Mouse (Mus musculus): ENCODE measurements around the gene Cdh13. TPM values are rescaled to one million over a fixed set of nuclear protein-coding genes. Genes with fewer than 3 reads are reported as not detected.

Cdh13 gene
- polyA plus RNA-seq, 1 experiment from 2014 or later = 14.4 TPM

DNA sequence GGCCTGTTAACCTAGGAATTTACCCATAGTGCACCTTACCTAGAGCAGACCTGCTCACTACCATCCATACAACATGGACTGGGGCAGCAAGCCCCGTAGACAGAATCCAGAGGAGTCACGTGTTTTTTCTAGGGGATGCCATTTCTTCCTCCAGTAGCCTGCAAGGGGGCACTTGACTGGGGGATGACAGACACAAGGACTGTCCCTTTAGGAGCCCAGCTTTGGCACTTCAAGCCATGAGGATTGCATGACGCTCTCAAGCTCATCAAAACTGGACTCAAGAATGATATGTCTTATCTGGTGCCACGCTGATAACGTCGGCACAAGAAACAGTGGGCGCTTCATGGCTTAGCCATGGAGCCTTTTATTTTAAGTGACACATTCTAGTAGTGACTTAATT lies 31.4 kb downstream of the Cdh13 start:
- Histone ChIP-seq H3K27me3 (ENCODE audit: insufficient read depth, poor library complexity, severe bottlenecking) (peaks cover 40% of the 10 kb centered on the region), H3K4me3 (no peak overlapping the region), H3K4me1 (peaks cover 13% of the 10 kb centered on the region; the same call in 1 of the 2 replicates), H3K27ac (0 out of 2 replicates have a peak overlapping the region, but pooled peaks have one; percentile 32), H3K9me3 (no peaks in the 10 kb centered on the region), H3K36me3 (no peaks in the 10 kb centered on the region)
- WGBS = 40% methylated on average over 7 of the region's 7 CpGs
- peak; percentile 79 for DNase-seq (ENCODE audit: low spot score)

DNA sequence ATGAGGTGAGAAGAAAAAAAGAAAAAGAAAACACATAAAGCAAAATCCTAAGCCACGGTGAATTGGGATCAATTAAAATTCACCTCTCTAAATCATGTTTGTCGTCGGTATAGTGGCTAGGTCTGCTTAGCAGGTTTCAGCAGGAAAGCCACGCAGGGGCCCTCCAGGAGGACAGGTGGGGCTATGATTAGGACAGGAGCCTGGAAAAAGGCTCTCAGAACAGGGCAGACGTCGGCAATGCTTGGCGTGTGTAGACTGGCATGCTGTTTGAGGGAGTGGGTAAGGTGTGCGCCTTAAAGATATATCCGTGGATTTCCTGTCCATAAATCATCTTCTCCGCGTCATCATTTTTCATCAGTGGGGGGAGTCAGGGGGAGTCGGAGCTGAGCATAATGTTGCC lies 32.9 kb downstream of the Cdh13 start:
- Histone ChIP-seq H3K36me3 (no peaks in the 10 kb centered on the region), H3K4me1 (peaks cover 13% of the 10 kb centered on the region; the same call in 1 of the 2 replicates), H3K27me3 (ENCODE audit: insufficient read depth, poor library complexity, severe bottlenecking) (peaks cover 33% of the 10 kb centered on the region), H3K4me3 (no peak overlapping the region), H3K27ac (no peak overlapping the region), H3K9me3 (no peaks in the 10 kb centered on the region)
- DNase-seq (ENCODE audit: low spot score) = no peak
- 85% methylated on average over 12 of the region's 12 CpGs for WGBS

DNA sequence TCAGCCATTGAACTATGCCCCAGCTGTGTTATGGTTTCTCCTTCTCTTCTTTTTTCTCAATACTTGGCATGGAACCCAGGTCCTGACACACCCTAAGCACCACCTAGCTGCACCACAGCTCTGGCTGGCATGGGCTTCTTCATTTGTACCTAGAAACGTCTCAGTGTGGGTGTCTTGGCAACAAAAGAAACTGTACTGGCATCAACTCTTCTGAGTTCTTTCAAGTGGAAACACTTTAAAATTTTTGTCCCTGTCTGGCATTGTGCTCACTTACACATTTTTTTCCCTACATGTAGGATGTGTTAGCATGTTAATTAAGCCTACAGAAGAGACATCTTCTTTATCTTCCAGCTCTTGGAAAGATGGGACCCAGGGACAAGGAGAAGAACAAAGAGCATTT lies 37.0 kb downstream of the Cdh13 start:
- DNase-seq (ENCODE audit: low spot score) = no peak
- Histone ChIP-seq H3K27me3 (ENCODE audit: insufficient read depth, poor library complexity, severe bottlenecking) (peaks cover 20% of the 10 kb centered on the region), H3K36me3 (no peaks in the 10 kb centered on the region), H3K9me3 (no peaks in the 10 kb centered on the region), H3K27ac (no peak overlapping the region), H3K4me1 (no peaks in the 10 kb centered on the region), H3K4me3 (no peak overlapping the region)
- WGBS = 77% methylated on average over 1 of the region's 1 CpGs

DNA sequence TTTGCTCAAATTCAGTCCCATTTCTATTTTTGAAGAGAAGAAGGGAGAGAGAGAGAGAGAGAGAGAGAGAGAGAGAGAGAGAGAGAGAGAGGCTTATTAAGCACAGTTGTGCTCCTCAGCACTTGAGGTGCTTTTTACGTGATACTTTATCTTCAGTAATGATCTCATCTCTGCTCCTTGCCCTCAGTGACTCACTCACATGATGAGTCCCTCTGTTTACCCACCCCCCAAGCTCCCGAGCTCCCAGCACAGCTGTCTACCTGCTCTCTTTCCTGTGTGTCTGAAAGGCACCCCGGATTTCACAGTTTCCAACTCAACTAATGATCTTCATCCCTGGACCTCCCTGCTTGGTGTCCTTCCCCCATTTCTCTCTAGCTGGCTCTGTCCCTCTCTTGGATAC lies 39.9 kb downstream of the Cdh13 start:
- Histone ChIP-seq H3K9me3 (no peaks in the 10 kb centered on the region), H3K4me3 (no peak overlapping the region), H3K4me1 (no peaks in the 10 kb centered on the region), H3K36me3 (no peaks in the 10 kb centered on the region), H3K27me3 (ENCODE audit: insufficient read depth, poor library complexity, severe bottlenecking) (peaks cover 2% of the 10 kb centered on the region; the same call in 1 of the 2 replicates), H3K27ac (no peak overlapping the region)
- WGBS = 65% methylated on average over 3 of the region's 3 CpGs
- DNase-seq (ENCODE audit: low spot score) = no peak

DNA sequence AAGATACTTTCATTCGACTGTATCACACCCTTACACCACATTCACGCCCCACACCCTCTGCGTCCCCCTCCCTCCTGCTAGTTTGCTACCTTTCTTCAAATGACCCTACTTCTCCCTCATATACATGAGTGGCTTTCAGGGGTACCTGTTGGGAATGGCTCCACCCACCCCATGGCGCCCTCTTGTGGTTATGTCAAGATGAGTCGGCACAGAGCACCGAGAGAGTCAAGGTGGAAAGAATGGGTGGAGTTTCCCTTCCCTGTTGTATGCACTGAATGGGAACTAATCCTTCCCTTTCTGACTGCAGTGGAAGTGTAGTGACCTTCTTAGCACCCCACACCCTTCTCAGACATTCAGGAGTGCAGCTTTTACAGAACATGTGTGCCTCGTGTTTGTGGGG lies 51.4 kb downstream of the Cdh13 start:
- 76% methylated on average over 7 of the region's 7 CpGs for WGBS
- Histone ChIP-seq H3K4me3 (no peak overlapping the region), H3K36me3 (no peaks in the 10 kb centered on the region), H3K27ac (no peak overlapping the region), H3K9me3 (no peaks in the 10 kb centered on the region), H3K27me3 (ENCODE audit: insufficient read depth, poor library complexity, severe bottlenecking) (no peaks in the 10 kb centered on the region), H3K4me1 (peaks cover 8% of the 10 kb centered on the region)
- no peak for DNase-seq (ENCODE audit: low spot score)

DNA sequence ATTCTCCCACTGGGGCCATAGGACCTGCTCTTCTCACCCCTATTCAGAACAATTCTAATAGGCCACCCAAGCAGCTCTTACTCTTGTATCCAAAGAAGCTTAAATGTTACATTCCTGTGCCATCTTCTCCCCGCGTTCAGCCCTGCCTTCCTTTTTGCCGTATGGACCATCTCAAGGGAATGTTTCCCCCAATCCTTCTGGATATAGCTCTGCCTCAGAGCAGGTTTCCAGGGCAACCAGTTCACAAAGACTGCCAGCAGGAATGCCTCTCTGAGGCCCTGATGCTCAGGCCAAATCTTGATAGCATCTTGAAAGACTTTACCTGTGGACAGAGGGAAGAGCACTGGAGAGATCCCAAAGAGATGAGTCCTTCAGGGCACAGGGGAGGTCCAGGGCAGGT lies 56.2 kb downstream of the Cdh13 start:
- no peak overlapping the region for H3K4me3 ChIP-seq
- H3K27me3 ChIP-seq (ENCODE audit: insufficient read depth, poor library complexity, severe bottlenecking) = no peaks in the 10 kb centered on the region
- H3K36me3 ChIP-seq = no peaks in the 10 kb centered on the region
- WGBS = 91% methylated on average over 3 of the region's 3 CpGs
- H3K4me1 ChIP-seq = peaks cover 20% of the 10 kb centered on the region
- no peak overlapping the region for H3K27ac ChIP-seq
- no peaks in the 10 kb centered on the region for H3K9me3 ChIP-seq
- DNase-seq (ENCODE audit: low spot score) = no peak

DNA sequence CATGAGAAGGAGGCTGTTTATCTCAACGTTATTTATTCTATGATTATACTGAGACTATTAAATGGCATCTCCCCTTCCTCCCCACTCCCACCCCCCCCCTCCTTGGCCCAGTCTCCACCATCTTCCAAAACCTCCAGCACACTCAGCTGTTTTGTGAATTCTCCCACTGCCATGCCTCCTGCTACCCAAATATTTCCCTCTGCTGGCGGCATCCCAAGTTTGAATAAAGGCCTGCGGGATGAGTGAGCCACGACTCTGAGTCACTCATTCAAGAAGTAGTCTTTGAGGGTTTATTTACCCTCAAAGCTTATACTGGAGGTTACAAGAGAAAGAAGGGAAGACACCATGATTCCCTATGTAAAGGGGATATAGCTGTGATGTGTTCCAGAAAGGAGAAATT lies 59.7 kb downstream of the Cdh13 start:
- Histone ChIP-seq H3K27me3 (ENCODE audit: insufficient read depth, poor library complexity, severe bottlenecking) (no peaks in the 10 kb centered on the region), H3K4me1 (peaks cover 27% of the 10 kb centered on the region), H3K4me3 (no peak overlapping the region), H3K9me3 (no peaks in the 10 kb centered on the region), H3K36me3 (no peaks in the 10 kb centered on the region), H3K27ac (no peak overlapping the region)
- 73% methylated on average over 4 of the region's 4 CpGs for WGBS
- no peak for DNase-seq (ENCODE audit: low spot score)

DNA sequence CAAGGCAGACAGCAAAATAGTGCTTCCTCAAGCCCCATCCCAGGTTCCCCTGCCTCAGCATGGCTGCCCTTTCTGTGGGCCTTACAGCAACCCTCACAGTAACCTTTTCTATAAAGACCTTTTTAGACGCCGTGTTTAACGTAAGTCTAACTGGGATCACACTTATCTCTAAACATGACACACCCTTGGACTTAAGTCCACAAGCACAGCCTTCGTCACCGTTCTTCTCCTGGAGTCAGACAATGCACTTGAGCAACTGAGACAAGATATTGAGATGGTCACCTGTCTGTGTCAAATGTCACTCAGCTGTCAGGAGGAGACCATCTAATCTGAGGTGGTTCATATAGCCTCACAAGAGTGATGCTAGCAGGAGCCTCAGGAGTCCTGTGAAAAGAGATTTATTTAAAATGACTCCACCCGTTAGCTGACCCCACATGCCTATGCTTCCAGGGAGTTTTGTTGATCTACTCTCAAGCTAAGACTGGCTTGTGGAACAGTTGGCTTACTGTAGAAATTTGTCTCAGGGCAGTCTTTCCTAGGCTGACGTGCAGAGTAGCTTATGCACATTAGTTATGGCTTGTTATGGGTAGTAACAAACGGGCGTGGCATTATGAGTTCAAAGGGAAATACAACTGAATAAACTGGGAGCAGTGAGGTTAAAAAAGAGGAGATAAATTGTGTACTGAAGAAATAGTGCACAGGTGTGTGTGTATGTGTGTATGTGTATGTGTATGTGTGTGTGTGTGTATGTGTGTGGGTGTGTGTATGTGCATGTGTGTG lies 65.4 kb downstream of the Cdh13 start:
- Histone ChIP-seq H3K27ac (no peak overlapping the region), H3K9me3 (no peaks in the 10 kb centered on the region), H3K4me1 (peaks cover 15% of the 10 kb centered on the region; the same call in 1 of the 2 replicates), H3K27me3 (ENCODE audit: insufficient read depth, poor library complexity, severe bottlenecking) (no peaks in the 10 kb centered on the region), H3K4me3 (no peak overlapping the region), H3K36me3 (no peaks in the 10 kb centered on the region)
- no peak for DNase-seq (ENCODE audit: low spot score)
- 68% methylated on average over 9 of the region's 9 CpGs for WGBS

DNA sequence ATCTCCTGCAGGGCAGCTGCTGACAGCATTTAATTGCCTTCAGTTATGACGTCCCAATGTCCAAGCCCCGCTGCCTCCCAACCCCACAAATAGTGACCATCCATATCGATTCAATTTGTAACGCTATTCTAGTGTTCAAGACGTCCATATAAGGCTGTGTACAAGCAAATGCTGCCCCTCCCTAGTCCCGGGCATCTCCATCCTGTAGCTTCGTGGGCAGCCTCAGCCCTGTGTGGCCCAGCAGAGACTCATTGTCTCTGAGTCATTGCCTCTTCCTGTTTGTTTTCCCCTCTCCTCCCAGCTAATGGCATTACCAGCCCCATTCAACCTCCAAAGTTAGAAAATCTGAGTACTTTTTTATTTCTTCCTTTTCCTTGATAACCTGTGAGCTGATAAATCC lies 66.6 kb downstream of the Cdh13 start:
- 45% methylated on average over 7 of the region's 7 CpGs for WGBS
- Histone ChIP-seq H3K27ac (0 out of 2 replicates have a peak overlapping the region, but pooled peaks have one; percentile 25), H3K9me3 (no peaks in the 10 kb centered on the region), H3K36me3 (no peaks in the 10 kb centered on the region), H3K4me3 (no peak overlapping the region), H3K27me3 (ENCODE audit: insufficient read depth, poor library complexity, severe bottlenecking) (no peaks in the 10 kb centered on the region), H3K4me1 (peaks cover 11% of the 10 kb centered on the region; the same call in 1 of the 2 replicates)
- DNase-seq (ENCODE audit: low spot score) = no peak

DNA sequence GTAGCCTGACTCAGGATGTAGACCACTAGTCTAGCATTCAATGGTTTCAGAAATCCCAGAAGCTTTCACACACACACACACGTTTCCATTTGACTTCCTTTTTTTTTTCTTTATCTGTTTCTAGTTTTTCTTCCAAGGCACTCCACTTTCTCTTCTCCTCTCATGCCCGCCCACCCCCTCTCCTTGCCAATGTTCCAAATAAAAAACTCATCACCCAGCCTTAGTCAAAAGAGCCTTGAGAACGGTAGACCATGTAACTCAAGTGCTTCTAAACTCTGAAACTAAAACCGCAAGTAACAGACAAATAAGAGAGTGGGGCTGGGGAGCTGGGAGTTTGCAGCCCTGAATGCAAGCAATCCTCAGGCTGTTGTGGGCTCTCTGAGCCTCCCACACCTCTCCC lies 69.5 kb downstream of the Cdh13 start:
- 72% methylated on average over 4 of the region's 4 CpGs for WGBS
- Histone ChIP-seq H3K9me3 (no peaks in the 10 kb centered on the region), H3K27me3 (ENCODE audit: insufficient read depth, poor library complexity, severe bottlenecking) (no peaks in the 10 kb centered on the region)

DNA sequence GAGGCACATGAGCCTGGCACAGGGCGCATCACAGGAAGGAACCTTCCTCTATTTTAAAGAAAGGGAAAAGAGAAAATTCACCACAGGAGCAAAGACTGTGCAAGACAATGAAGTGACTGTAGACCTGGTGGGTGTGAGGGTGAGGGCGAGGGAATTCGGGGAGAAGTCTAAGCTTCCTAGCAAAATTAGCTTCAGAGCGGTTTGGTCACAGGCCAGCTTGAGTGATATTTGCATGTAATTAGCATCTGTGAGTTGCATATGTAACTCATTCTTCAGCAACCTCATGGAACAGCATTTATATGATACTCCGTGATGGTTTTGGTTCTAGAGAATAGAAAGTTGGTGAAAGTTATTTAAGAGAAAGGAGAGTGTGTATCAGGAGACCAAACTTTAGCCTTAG lies 73.5 kb downstream of the Cdh13 start:
- Histone ChIP-seq H3K9me3 (no peaks in the 10 kb centered on the region), H3K4me3 (no peak overlapping the region), H3K27me3 (ENCODE audit: insufficient read depth, poor library complexity, severe bottlenecking) (no peaks in the 10 kb centered on the region), H3K27ac (no peak overlapping the region), H3K36me3 (no peaks in the 10 kb centered on the region), H3K4me1 (no peaks in the 10 kb centered on the region)
- DNase-seq (ENCODE audit: low spot score) = no peak
- 87% methylated on average over 5 of the region's 5 CpGs for WGBS

More for the DNA sequence above, 69.5 kb downstream of the Cdh13 start:
- Histone ChIP-seq H3K4me3 (no peak overlapping the region), H3K4me1 (peaks cover 9% of the 10 kb centered on the region; the same call in 1 of the 2 replicates), H3K27ac (no peak overlapping the region), H3K36me3 (no peaks in the 10 kb centered on the region)
- no peak for DNase-seq (ENCODE audit: low spot score)

DNA sequence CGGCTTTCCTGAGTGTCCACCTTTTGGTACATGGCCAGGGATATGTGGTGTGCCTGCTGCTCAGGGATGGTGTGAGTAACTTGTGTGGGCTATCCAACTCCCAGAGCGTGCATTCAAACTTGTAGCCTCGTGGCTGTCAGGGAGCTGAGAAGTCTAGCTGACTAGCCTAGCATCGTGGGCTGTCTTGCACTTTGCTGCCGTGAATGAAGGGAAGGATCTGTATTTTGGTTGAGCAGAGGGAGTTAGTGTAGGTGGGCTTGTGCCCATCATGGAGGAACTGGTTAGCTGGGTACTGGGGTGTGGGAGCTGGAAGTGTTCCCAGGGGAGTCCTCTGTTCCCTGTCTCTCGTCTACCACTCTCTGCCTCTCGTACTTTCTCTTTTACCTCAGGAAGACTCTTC lies 74.1 kb downstream of the Cdh13 start:
- 85% methylated on average over 7 of the region's 7 CpGs for WGBS
- H3K27ac ChIP-seq = no peak overlapping the region
- H3K4me3 ChIP-seq = no peak overlapping the region
- H3K27me3 ChIP-seq (ENCODE audit: insufficient read depth, poor library complexity, severe bottlenecking) = no peaks in the 10 kb centered on the region
- H3K4me1 ChIP-seq = no peaks in the 10 kb centered on the region
- no peak for DNase-seq (ENCODE audit: low spot score)
- H3K36me3 ChIP-seq = no peaks in the 10 kb centered on the region
- no peaks in the 10 kb centered on the region for H3K9me3 ChIP-seq

DNA sequence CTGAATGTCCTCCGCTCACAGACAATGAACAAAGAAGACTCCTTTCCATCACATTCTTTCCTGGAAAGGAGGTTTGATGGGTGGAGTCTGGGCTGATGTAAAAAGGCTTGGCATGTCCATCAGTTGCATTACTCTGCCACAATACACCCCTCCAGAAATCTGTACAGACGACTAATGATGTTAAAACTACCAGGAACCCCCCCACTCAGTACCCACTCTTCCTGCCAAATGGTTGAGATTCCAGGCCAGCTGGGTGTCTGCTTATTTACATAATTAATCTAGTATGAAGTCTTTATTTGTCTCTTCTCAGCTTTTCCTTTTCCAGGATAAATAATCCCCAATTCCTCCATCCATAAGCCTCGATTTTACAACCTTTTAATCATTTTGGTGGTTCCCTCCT lies 80.2 kb downstream of the Cdh13 start:
- Histone ChIP-seq H3K36me3 (no peaks in the 10 kb centered on the region), H3K4me3 (no peak overlapping the region), H3K27ac (no peak overlapping the region), H3K27me3 (ENCODE audit: insufficient read depth, poor library complexity, severe bottlenecking) (no peaks in the 10 kb centered on the region), H3K9me3 (no peaks in the 10 kb centered on the region), H3K4me1 (peaks cover 13% of the 10 kb centered on the region)
- 61% methylated on average over 3 of the region's 3 CpGs for WGBS
- no peak for DNase-seq (ENCODE audit: low spot score)

DNA sequence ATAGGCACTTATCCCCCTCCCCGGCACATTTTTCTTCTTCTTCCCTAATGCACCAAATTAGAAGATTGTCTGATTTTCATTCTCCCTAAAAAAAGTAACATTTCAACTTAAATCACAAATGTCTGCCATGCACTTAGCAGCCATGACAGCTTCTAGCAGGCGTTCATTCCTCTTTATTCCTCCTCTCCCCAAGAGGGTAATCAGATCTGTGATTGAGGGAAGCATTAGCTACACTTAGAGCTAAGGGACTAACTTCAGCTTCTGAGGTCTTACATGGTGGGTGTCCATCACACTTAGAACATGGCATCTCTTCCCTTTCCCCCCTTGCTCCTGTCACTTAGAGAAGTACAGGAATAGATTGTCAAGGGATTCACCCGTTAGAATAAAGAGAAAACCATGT lies 89.6 kb downstream of the Cdh13 start:
- Histone ChIP-seq H3K4me1 (peaks cover 12% of the 10 kb centered on the region), H3K4me3 (no peak overlapping the region), H3K36me3 (no peaks in the 10 kb centered on the region), H3K27ac (no peak overlapping the region), H3K27me3 (ENCODE audit: insufficient read depth, poor library complexity, severe bottlenecking) (no peaks in the 10 kb centered on the region), H3K9me3 (no peaks in the 10 kb centered on the region)
- DNase-seq (ENCODE audit: low spot score) = no peak
- WGBS = 74% methylated on average over 3 of the region's 3 CpGs
